ENCODE assay signal across 26 mouse cellular contexts in the genomic region with DNA sequence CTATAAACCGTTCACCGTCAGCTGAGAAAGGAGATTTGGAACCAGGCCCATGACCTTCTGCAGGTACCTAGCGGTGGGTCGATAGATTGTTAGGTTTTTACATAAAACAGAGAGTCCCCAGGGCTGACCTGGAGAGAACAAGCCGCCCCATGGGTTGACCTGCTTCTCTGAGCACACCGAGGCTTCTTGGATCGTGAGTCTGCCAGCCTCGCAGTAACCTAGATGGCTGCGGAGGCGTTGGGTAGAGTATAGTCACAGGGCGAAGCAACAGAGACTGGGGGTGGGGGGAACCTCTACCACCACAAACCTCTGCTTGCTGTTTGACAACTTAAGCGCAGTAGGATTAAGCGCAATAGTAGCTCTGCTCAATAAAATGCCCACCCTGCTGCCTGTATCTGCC. TPM values are rescaled to one million over a fixed set of nuclear protein-coding genes. Genes with fewer than 3 reads are reported as not detected.
A peak's percentile ranks its signal among the peaks of the same experiment; 100 is the strongest.
DNase-seq lines count a peak whose midpoint lies in the region; ATAC-seq lines count a peak whose summit lies in the region.
"Had no signal": no experiment of that assay in that cellular context is flagged by ENCODE, and none has a peak within 500 bp of the region (broad histone marks: within the 10 kb centered on the region; RNA-seq: fewer than 3 reads in every experiment).

No protein-coding gene starts in this region.

- H3K27me3 ChIP-seq in hindbrain, embryonic 14.5 days (ENCODE audit: control insufficient read depth, insufficient read depth, low read length), result no peaks in the 10 kb centered on the region
- H3K27me3 ChIP-seq in hindbrain, embryonic 12.5 days, result no peaks in the 10 kb centered on the region
- H3K27me3 ChIP-seq in neural tube, embryonic 13.5 days, result no peaks in the 10 kb centered on the region
- H3K27me3 ChIP-seq in neural tube, embryonic 15.5 days (replicated peaks), result no peaks in the 10 kb centered on the region
- H3K27me3 ChIP-seq: embryonic facial prominence, embryonic 12.5 days; embryonic facial prominence, embryonic 15.5 days had no signal

- no peak overlapping the region for H3K4me2 ChIP-seq in hindbrain, embryonic 14.5 days (replicated peaks)
- no peak overlapping the region for H3K4me2 ChIP-seq in hindbrain, embryonic 12.5 days (replicated peaks)
- no peak overlapping the region for H3K4me2 ChIP-seq in neural tube, embryonic 13.5 days
- no peak overlapping the region for H3K4me2 ChIP-seq in neural tube, embryonic 15.5 days
- H3K4me2 ChIP-seq: embryonic facial prominence, embryonic 12.5 days; embryonic facial prominence, embryonic 15.5 days; heart, embryonic 11.5 days had no signal

- no peak for ATAC-seq in cerebellum, adult (ENCODE audit: insufficient number of reproducible peaks, low FRiP score, low TSS enrichment)
- ATAC-seq in hindbrain, embryonic 14.5 days (ENCODE audit: low FRiP score), result no peak
- no peak for ATAC-seq in hindbrain, embryonic 12.5 days (ENCODE audit: low FRiP score)
- ATAC-seq in neural tube, embryonic 13.5 days (ENCODE audit: low read depth), result no peak
- ATAC-seq in neural tube, embryonic 15.5 days (ENCODE audit: low FRiP score), result no peak
- ATAC-seq: forebrain, embryonic 14.5 days; forebrain, postnatal 0 days; inflammation-experienced regulatory T-cells, adult 6 months; intestine, embryonic 16.5 days; Patski had no signal

- peak overlapping the region; percentile 43; the same call in 1 of the 2 replicates for H3K27ac ChIP-seq in hindbrain, embryonic 14.5 days
- no peak overlapping the region for H3K27ac ChIP-seq in hindbrain, embryonic 12.5 days
- H3K27ac ChIP-seq in neural tube, embryonic 13.5 days (replicated peaks), result 0 out of 2 replicates have a peak overlapping the region, but pooled peaks have one; percentile 38
- H3K27ac ChIP-seq in neural tube, embryonic 15.5 days (replicated peaks), result no peak overlapping the region
- H3K27ac ChIP-seq: embryonic facial prominence, embryonic 12.5 days; embryonic facial prominence, embryonic 15.5 days; gastrocnemius, adult 2 months had no signal

- H3K36me3 ChIP-seq in hindbrain, embryonic 14.5 days (replicated peaks; ENCODE audit: control insufficient read depth, insufficient read depth), result no peaks in the 10 kb centered on the region
- no peaks in the 10 kb centered on the region for H3K36me3 ChIP-seq in hindbrain, embryonic 12.5 days
- no peaks in the 10 kb centered on the region for H3K36me3 ChIP-seq in neural tube, embryonic 13.5 days
- H3K36me3 ChIP-seq in neural tube, embryonic 15.5 days, result no peaks in the 10 kb centered on the region
- H3K36me3 ChIP-seq: embryonic facial prominence, embryonic 12.5 days; embryonic facial prominence, embryonic 15.5 days; G1E had no signal

- peak; percentile 45 to 50 for DNase-seq in cerebellum, adult 18-20 months
- no peak for DNase-seq in hindbrain, embryonic 14.5 days (ENCODE audit: low spot score)
- DNase-seq: adrenal gland, postnatal 10 days; adrenal gland, postnatal 36 days; B cell, adult 2 months; cerebellum, adult 9-10 months; forebrain, postnatal 0 days; gastrocnemius, adult 2 months; gastrocnemius, postnatal 14 days; heart, adult 11 months; kidney, adult 18-20 months; kidney, adult 9 months had no signal

- H3K9me3 ChIP-seq in hindbrain, embryonic 14.5 days (ENCODE audit: control insufficient read depth, low read length), result no peaks in the 10 kb centered on the region
- H3K9me3 ChIP-seq in hindbrain, embryonic 12.5 days (replicated peaks), result no peaks in the 10 kb centered on the region
- no peaks in the 10 kb centered on the region for H3K9me3 ChIP-seq in neural tube, embryonic 13.5 days
- H3K9me3 ChIP-seq in neural tube, embryonic 15.5 days (replicated peaks), result no peaks in the 10 kb centered on the region
- H3K9me3 ChIP-seq: embryonic facial prominence, embryonic 12.5 days; embryonic facial prominence, embryonic 15.5 days had no signal

- 88% methylated on average over 13 of the region's 13 CpGs for WGBS in hindbrain, embryonic 14.5 days
- 91% methylated on average over 13 of the region's 13 CpGs for WGBS in hindbrain, embryonic 12.5 days
- 89% methylated on average over 13 of the region's 13 CpGs for WGBS in neural tube, embryonic 13.5 days
- 85% methylated on average over 13 of the region's 13 CpGs for WGBS in neural tube, embryonic 15.5 days

- H3K4me1 ChIP-seq in hindbrain, embryonic 14.5 days (replicated peaks; ENCODE audit: control insufficient read depth, insufficient read depth, low read length), result peaks cover 15% of the 10 kb centered on the region; the same call in 1 of the 2 replicates
- peaks cover 9% of the 10 kb centered on the region for H3K4me1 ChIP-seq in hindbrain, embryonic 12.5 days
- peaks cover 40% of the 10 kb centered on the region for H3K4me1 ChIP-seq in neural tube, embryonic 13.5 days (replicated peaks)
- H3K4me1 ChIP-seq in neural tube, embryonic 15.5 days, result peaks cover 41% of the 10 kb centered on the region
- H3K4me1 ChIP-seq: embryonic facial prominence, embryonic 15.5 days had no signal

- no peak overlapping the region for H3K4me3 ChIP-seq in hindbrain, embryonic 14.5 days (replicated peaks; ENCODE audit: low read length)
- no peak overlapping the region for H3K4me3 ChIP-seq in hindbrain, embryonic 12.5 days
- H3K4me3 ChIP-seq in neural tube, embryonic 13.5 days, result no peak overlapping the region
- H3K4me3 ChIP-seq in neural tube, embryonic 15.5 days (replicated peaks), result no peak overlapping the region
- H3K4me3 ChIP-seq: embryonic facial prominence, embryonic 12.5 days; embryonic facial prominence, embryonic 15.5 days; gastrocnemius, adult 2 months had no signal

- no peak overlapping the region for H3K9ac ChIP-seq in hindbrain, embryonic 14.5 days
- H3K9ac ChIP-seq in hindbrain, embryonic 12.5 days, result no peak overlapping the region
- no peak overlapping the region for H3K9ac ChIP-seq in neural tube, embryonic 13.5 days
- no peak overlapping the region for H3K9ac ChIP-seq in neural tube, embryonic 15.5 days (replicated peaks)
- H3K9ac ChIP-seq: embryonic facial prominence, embryonic 12.5 days; embryonic facial prominence, embryonic 15.5 days; forebrain, postnatal 0 days had no signal

RNA-seq across cellular contexts. Expression of a gene that starts 23.1 kb away (rescaled TPM):
- polyA plus RNA-seq in hindbrain, embryonic 14.5 days (2014; fragmentation: Nextera tagmentation; extraction: Ambion mirVana), result 20.3 and 25.9 TPM in 2 replicates
- polyA plus RNA-seq in hindbrain, embryonic 12.5 days (2016; fragmentation: Nextera tagmentation; extraction: Ambion mirVana), result 3.1 and 3.9 TPM in 2 replicates
- 10.0 TPM in 2 replicates for polyA plus RNA-seq in neural tube, embryonic 13.5 days (2015; fragmentation: Nextera tagmentation; extraction: Ambion mirVana)
- polyA plus RNA-seq in neural tube, embryonic 15.5 days (2015; fragmentation: Nextera tagmentation; extraction: Ambion mirVana), result 24.1 and 24.2 TPM in 2 replicates
- polyA plus RNA-seq: G1E; heart, embryonic 14.5 days; heart, postnatal 0 days; inflammation-experienced regulatory T-cells, adult 6 months; Patski had no signal

Comparison
In these comparisons a context has a peak if more than half of its experiments do, and no peak if none do; other contexts are left out.
1. H3K27ac ChIP-seq: peak in hindbrain, embryonic 14.5 days (single experiment) and neural tube, embryonic 13.5 days (single experiment); none in hindbrain, embryonic 12.5 days (single experiment) and neural tube, embryonic 15.5 days (single experiment).